In the genomic region with DNA sequence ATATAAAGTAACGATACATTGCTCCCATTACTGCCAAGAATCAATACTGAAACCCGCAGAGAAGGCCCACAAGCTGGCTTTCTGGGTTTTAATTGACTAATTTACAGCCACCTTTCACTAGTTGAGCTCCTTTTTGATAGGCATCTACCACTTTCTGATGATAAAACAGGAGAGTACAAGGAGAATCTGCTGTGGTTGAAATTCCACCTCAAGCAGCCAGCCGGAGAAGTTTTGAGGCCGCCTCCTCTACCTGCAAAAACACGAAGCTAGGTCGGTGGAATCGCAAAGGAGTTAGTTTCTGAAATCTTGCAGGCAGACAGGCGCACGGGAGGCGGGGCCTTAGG, we compare ENCODE assay signal across 8 mouse cellular contexts. TPM values are rescaled to one million over a fixed set of nuclear protein-coding genes. Genes with fewer than 3 reads are reported as not detected.
A peak's percentile ranks its signal among the peaks of the same experiment; 100 is the strongest.
DNase-seq lines count a peak whose midpoint lies in the region; ATAC-seq and TF ChIP-seq lines count a peak whose summit lies in the region.

No protein-coding gene starts in this region.

- no peaks in the 10 kb centered on the region for H3K9me3 ChIP-seq in liver, embryonic 13.5 days (replicated peaks)

- intact Hi-C loops in gastrocnemius, adult 2 months (cut with DNase I) = loop anchor here (5.0 kb wide), 2 partner anchors 141 to 181 kb away; a partner anchor contains a TSS
- intact Hi-C loops in gastrocnemius, postnatal 14 days (cut with DNase I; ENCODE audit: low total_unique reads) = no loop called here

- no peaks in the 10 kb centered on the region for H3K36me3 ChIP-seq in testis, adult 2 months (ENCODE audit: control insufficient read depth, insufficient read depth, low read length)
- no peaks in the 10 kb centered on the region for H3K36me3 ChIP-seq in liver, embryonic 13.5 days

- H3K4me2 ChIP-seq in liver, embryonic 13.5 days = peak overlapping the region; percentile 83

- H3K27me3 ChIP-seq in testis, adult 2 months (ENCODE audit: control insufficient read depth, insufficient read depth, low read length) = no peaks in the 10 kb centered on the region
- no peaks in the 10 kb centered on the region for H3K27me3 ChIP-seq in liver, embryonic 13.5 days

- WGBS in liver, embryonic 13.5 days (ENCODE audit: insufficient replicate concordance) = 2% methylated on average over 10 of the region's 10 CpGs

- H3K4me1 ChIP-seq in testis, adult 2 months (ENCODE audit: control insufficient read depth, insufficient read depth, low read length) = peaks cover 11% of the 10 kb centered on the region
- H3K4me1 ChIP-seq in liver, embryonic 13.5 days (replicated peaks) = peaks cover 69% of the 10 kb centered on the region

- TF ChIP-seq CTCF in gastrocnemius, adult 2 months (IDR thresholded peaks at IDR 0.05) = no peak
- no peak for TF ChIP-seq CTCF in testis, adult 2 months (IDR thresholded peaks at IDR 0.05; ENCODE audit: control insufficient read depth, insufficient read depth, insufficient replicate concordance, low read depth, low read length)

- no peak for ATAC-seq in liver, embryonic 13.5 days (ENCODE audit: low read depth)

- TF ChIP-seq POLR2A in testis, adult 2 months (IDR thresholded peaks at IDR 0.05; ENCODE audit: control insufficient read depth, low read depth, low read length) = no peak

- H3K4me3 ChIP-seq in gastrocnemius, adult 2 months = peak overlapping the region; percentile 88
- peak overlapping the region; percentile 72 for H3K4me3 ChIP-seq in testis, adult 2 months (ENCODE audit: control insufficient read depth, low read depth, low read length)
- H3K4me3 ChIP-seq in liver, embryonic 13.5 days (replicated peaks) = peak overlapping the region; percentile 63

- DNase-seq in gastrocnemius, adult 2 months = no peak
- no peak for DNase-seq in gastrocnemius, postnatal 14 days
- no peak for DNase-seq in testis, postnatal 14 days (ENCODE audit: low spot score)
- no peak for DNase-seq in liver, embryonic 13.5 days
- no peak for DNase-seq in right cerebral cortex, postnatal 10 days (ENCODE audit: low spot score in 2 of 2)
- no peak for DNase-seq in retina, postnatal 1 day
- no peak for DNase-seq in thymus, postnatal 4 days

- H3K9ac ChIP-seq in liver, embryonic 13.5 days = peak overlapping the region; percentile 84

- H3K27ac ChIP-seq in gastrocnemius, adult 2 months = peak overlapping the region; percentile 88; the same call in 1 of the 2 replicates
- H3K27ac ChIP-seq in testis, adult 2 months (ENCODE audit: control insufficient read depth, insufficient read depth, low read depth, low read length) = peak overlapping the region; percentile 30
- H3K27ac ChIP-seq in liver, embryonic 13.5 days = peak overlapping the region; percentile 98

RNA-seq across cellular contexts. Expression of a gene that starts 0.3 kb away (rescaled TPM):
- 1 to 10 TPM; 1.2 to 1.5 TPM for total RNA-seq in gastrocnemius, adult 2 months (2021)
- total RNA-seq in gastrocnemius, postnatal 14 days (2021) = 10 to 100 TPM; 45.7 to 47.5 TPM
- polyA plus RNA-seq in testis, adult 2 months (2012; rRNA removed) = 2.9 and 4.3 TPM in 2 replicates
- polyA plus RNA-seq in liver, embryonic 13.5 days (2015; fragmentation: Nextera tagmentation; extraction: Ambion mirVana) = 4.3 and 8.1 TPM in 2 replicates

RNA-seq across cellular contexts. Expression of a gene that starts 1.0 kb away (rescaled TPM):
- total RNA-seq in gastrocnemius, adult 2 months (2021) = 1 to 10 TPM; 2.9 to 4.2 TPM
- 10 to 100 TPM; 70.9 to 73.7 TPM for total RNA-seq in gastrocnemius, postnatal 14 days (2021)
- 29.4 and 33.4 TPM in 2 replicates for polyA plus RNA-seq in testis, adult 2 months (2012; rRNA removed)
- polyA plus RNA-seq in liver, embryonic 13.5 days (2015; fragmentation: Nextera tagmentation; extraction: Ambion mirVana) = 3.2 and 8.3 TPM in 2 replicates

RNA-seq across cellular contexts. Expression of a gene that starts 2.2 kb away (rescaled TPM):
- total RNA-seq in gastrocnemius, adult 2 months (2021) = 1 to 10 TPM in 1 of 2 experiments, under 1 TPM in 1; 0.61 to 1.4 TPM
- 10 to 100 TPM; 55.4 to 68.5 TPM for total RNA-seq in gastrocnemius, postnatal 14 days (2021)
- 83.8 and 94.1 TPM in 2 replicates for polyA plus RNA-seq in testis, adult 2 months (2012; rRNA removed)
- 0.86 TPM in 1 of 2 replicates, not detected in the other for polyA plus RNA-seq in liver, embryonic 13.5 days (2015; fragmentation: Nextera tagmentation; extraction: Ambion mirVana)

RNA-seq across cellular contexts. Expression of a gene that starts 6.4 kb away (rescaled TPM):
- 1 to 10 TPM; 2.1 to 3.7 TPM for total RNA-seq in gastrocnemius, adult 2 months (2021)
- total RNA-seq in gastrocnemius, postnatal 14 days (2021) = 10 to 100 TPM; 56.8 to 62.2 TPM
- polyA plus RNA-seq in testis, adult 2 months (2012; rRNA removed) = 2.4 and 2.5 TPM in 2 replicates
- 3.7 and 5.5 TPM in 2 replicates for polyA plus RNA-seq in liver, embryonic 13.5 days (2015; fragmentation: Nextera tagmentation; extraction: Ambion mirVana)

RNA-seq across cellular contexts. Expression of a gene that starts 6.5 kb away (rescaled TPM):
- total RNA-seq in gastrocnemius, adult 2 months (2021) = not detected
- not detected for total RNA-seq in gastrocnemius, postnatal 14 days (2021)
- polyA plus RNA-seq in testis, adult 2 months (2012; rRNA removed) = 2.1 and 2.5 TPM in 2 replicates
- polyA plus RNA-seq in liver, embryonic 13.5 days (2015; fragmentation: Nextera tagmentation; extraction: Ambion mirVana) = 0.14 TPM in 1 of 2 replicates, not detected in the other

Comparison
In these comparisons a context has a peak if more than half of its experiments do, and no peak if none do; other contexts are left out.
1. RNA of a gene that starts 0.3 kb away (total RNA-seq): 45.7 to 47.5 TPM in gastrocnemius, postnatal 14 days; 1.2 to 1.5 TPM in gastrocnemius, adult 2 months; every median in the first group is over 10 times any median in the second.
2. RNA of a gene that starts 1.0 kb away (total RNA-seq): 70.9 to 73.7 TPM in gastrocnemius, postnatal 14 days; 2.9 to 4.2 TPM in gastrocnemius, adult 2 months; every median in the first group is over 10 times any median in the second.
3. RNA of a gene that starts 2.2 kb away (total RNA-seq): 55.4 to 68.5 TPM in gastrocnemius, postnatal 14 days; 0.61 to 1.4 TPM in gastrocnemius, adult 2 months; every median in the first group is over 10 times any median in the second.
4. H3K27ac ChIP-seq: peak in every context shown above with its lines; median percentile 98 in liver, embryonic 13.5 days; 88 in gastrocnemius, adult 2 months; 30 in testis, adult 2 months.
5. Peak in every context shown above with its lines, with median percentiles within 50 percentile points of each other: H3K4me3 ChIP-seq.